Mouse (Mus musculus): ENCODE data around the gene Nfe2l1. TPM values are rescaled to one million over a fixed set of nuclear protein-coding genes. Genes with fewer than 3 reads are reported as not detected.
"Not testable (repeated sequence)": the region's sequence is repeated elsewhere in the genome, so short reads cannot be mapped to it uniquely, and the experiment has no call there.

Nfe2l1 gene
- total RNA-seq, 2 experiments from 2014 or later: 281 to 290 TPM

GRCm38 (mm10) chr11:96863206-96863995, 33.6 kb upstream of the Nfe2l1 start:
- TF ChIP-seq CTCF (IDR thresholded peaks at IDR 0.05): no peak
- H3K27ac ChIP-seq: no peak overlapping the region
- intact Hi-C loops (cut with DNase I): loop anchor here (5.0 to 10.0 kb wide), 5 partner anchors 41 to 719 kb away; partner anchors contain the start of gene Scrn2
- no peak overlapping the region for H3K4me3 ChIP-seq
- DNase-seq (ENCODE audit: extremely low spot score in 1 of 2, low spot score in 2 of 2): no peak

- peak overlapping the region; percentile 50; the same call in 1 of the 2 replicates for H3K4me3 ChIP-seq
- H3K27ac ChIP-seq: no peak overlapping the region
- intact Hi-C loops (cut with DNase I): loop anchor here (1.0 to 10.0 kb wide), 7 partner anchors 40 to 718 kb away; partner anchors contain the start of gene Scrn2
- no peak for TF ChIP-seq CTCF (IDR thresholded peaks at IDR 0.05)
- no peak for DNase-seq (ENCODE audit: extremely low spot score in 1 of 2, low spot score in 2 of 2)
Observed at GRCm38 (mm10) chr11:96862534-96862933, 32.8 kb upstream of the Nfe2l1 start.

- TF ChIP-seq CTCF (IDR thresholded peaks at IDR 0.05): peak; percentile 96
- DNase-seq (ENCODE audit: extremely low spot score in 1 of 2, low spot score in 2 of 2): peak; percentile 95 to 98
- peak overlapping the region; percentile 83 for H3K27ac ChIP-seq
Observed at GRCm38 (mm10) chr11:96861878-96862289, 32.1 kb upstream of the Nfe2l1 start.

GRCm38 (mm10) chr11:96861446-96861845, 31.7 kb upstream of the Nfe2l1 start:
- no peak; the same call in none of the 2 replicates for TF ChIP-seq CTCF (IDR thresholded peaks at IDR 0.05)
- intact Hi-C loops (cut with DNase I): loop anchor here (2.0 to 10.0 kb wide), 6 partner anchors 39 to 717 kb away; partner anchors contain the start of genes Cbx1 and Scrn2
- no peak for DNase-seq (ENCODE audit: extremely low spot score in 1 of 2, low spot score in 2 of 2)
- Histone ChIP-seq H3K27ac (peak overlapping the region; percentile 83), H3K4me3 (peak overlapping the region; percentile 50)

More at GRCm38 (mm10) chr11:96861878-96862289, 32.1 kb upstream of the Nfe2l1 start:
- intact Hi-C loops (cut with DNase I): loop anchor here (1.0 to 10.0 kb wide), 8 partner anchors 40 to 717 kb away; partner anchors contain the start of genes Cbx1 and Scrn2
- peak overlapping the region; percentile 50 for H3K4me3 ChIP-seq

GRCm38 (mm10) chr11:96860564-96860963, 30.8 kb upstream of the Nfe2l1 start:
- H3K27ac ChIP-seq: peak overlapping the region; percentile 81
- TF ChIP-seq CTCF (IDR thresholded peaks at IDR 0.05): peak; percentile 92

GRCm38 (mm10) chr11:96859635-96860034, 29.9 kb upstream of the Nfe2l1 start:
- Histone ChIP-seq H3K27ac (no peak overlapping the region), H3K4me3 (no peak overlapping the region)
- no peak for DNase-seq (ENCODE audit: extremely low spot score in 1 of 2, low spot score in 2 of 2)
- intact Hi-C loops (cut with DNase I): loop anchor here (2.0 to 10.0 kb wide), 6 partner anchors 37 to 715 kb away; partner anchors contain the start of genes Cbx1 and Scrn2
- TF ChIP-seq CTCF (IDR thresholded peaks at IDR 0.05): no peak

More at GRCm38 (mm10) chr11:96860564-96860963, 30.8 kb upstream of the Nfe2l1 start:
- H3K4me3 ChIP-seq: no peak overlapping the region
- intact Hi-C loops (cut with DNase I): loop anchor here (2.0 to 10.0 kb wide), 6 partner anchors 38 to 716 kb away; partner anchors contain the start of genes Cbx1 and Scrn2
- DNase-seq (ENCODE audit: extremely low spot score in 1 of 2, low spot score in 2 of 2): peak; percentile 65 to 71

GRCm38 (mm10) chr11:96857446-96857845, 27.7 kb upstream of the Nfe2l1 start:
- TF ChIP-seq CTCF (IDR thresholded peaks at IDR 0.05): no peak
- DNase-seq (ENCODE audit: extremely low spot score in 1 of 2, low spot score in 2 of 2): no peak
- Histone ChIP-seq H3K27ac (no peak overlapping the region), H3K4me3 (no peak overlapping the region)
- intact Hi-C loops (cut with DNase I): no loop called here

- no peak for DNase-seq (ENCODE audit: extremely low spot score in 1 of 2, low spot score in 2 of 2)
- TF ChIP-seq CTCF (IDR thresholded peaks at IDR 0.05): no peak
- peak within 1 kb of the TSS; percentile 50 for H3K4me3 ChIP-seq
- H3K27ac ChIP-seq: no peak within 1 kb of the TSS
- intact Hi-C loops (cut with DNase I): loop anchor here (10.0 kb wide), 1 partner anchor 405 kb away; no protein-coding TSS in a partner anchor
Observed at GRCm38 (mm10) chr11:96849681-96850467, 20.1 kb upstream of the Nfe2l1 start, which contains the start of gene Copz2. TSS of gene Copz2 (plus strand) at chr11:96849870.

GRCm38 (mm10) chr11:96849145-96849544, 19.4 kb upstream of the Nfe2l1 start:
- peak overlapping the region; percentile 50; the same call in 1 of the 2 replicates for H3K4me3 ChIP-seq
- intact Hi-C loops (cut with DNase I): loop anchor here (10.0 kb wide), 1 partner anchor 404 kb away; no protein-coding TSS in a partner anchor
- DNase-seq (ENCODE audit: extremely low spot score in 1 of 2, low spot score in 2 of 2); H3K27ac ChIP-seq: not testable (repeated sequence)

- TF ChIP-seq CTCF (IDR thresholded peaks at IDR 0.05): no peak
- no peak overlapping the region for H3K4me3 ChIP-seq
- DNase-seq (ENCODE audit: extremely low spot score in 1 of 2, low spot score in 2 of 2): no peak
- intact Hi-C loops (cut with DNase I): loop anchor here (10.0 kb wide), 1 partner anchor 404 kb away; no protein-coding TSS in a partner anchor
- H3K27ac ChIP-seq: no peak overlapping the region
Observed at GRCm38 (mm10) chr11:96848694-96849093, 18.9 kb upstream of the Nfe2l1 start.

GRCm38 (mm10) chr11:96847240-96847639, 17.5 kb upstream of the Nfe2l1 start:
- H3K4me3 ChIP-seq: no peak overlapping the region
- H3K27ac ChIP-seq: no peak overlapping the region
- no peak for DNase-seq (ENCODE audit: extremely low spot score in 1 of 2, low spot score in 2 of 2)
- TF ChIP-seq CTCF (IDR thresholded peaks at IDR 0.05): no peak
- intact Hi-C loops (cut with DNase I): loop anchor here (10.0 kb wide), 1 partner anchor 402 kb away; no protein-coding TSS in a partner anchor
